Mouse (Mus musculus) mesoderm, embryonic 11.5 days (tissue): Measurements from ENCODE around the gene Tmem252.
"Not testable (repeated sequence)": the region's sequence is repeated elsewhere in the genome, so short reads cannot be mapped to it uniquely, and the experiment has no call there.

Experiments
- DNase-seq: peaks from one replicate; pipeline ENCODE4 v3.0.0-alpha.2; 2012; ENCODE audit warnings: low read depth, low spot score

The Tmem252 gene

GRCm38 (mm10) chr19:24677242-24677984, 3.6 kb downstream of the Tmem252 start:
- no peak for DNase-seq

GRCm38 (mm10) chr19:24683016-24683720, 9.4 kb downstream of the Tmem252 start:
- no peak for DNase-seq

- DNase-seq = no peak
Measured at GRCm38 (mm10) chr19:24686411-24686810, 12.6 kb downstream of the Tmem252 start.

- DNase-seq = no peak
Measured at GRCm38 (mm10) chr19:24688327-24688726, 14.5 kb downstream of the Tmem252 start.

GRCm38 (mm10) chr19:24689531-24689930, 15.7 kb downstream of the Tmem252 start:
- no peak for DNase-seq

GRCm38 (mm10) chr19:24692691-24693090, 18.9 kb downstream of the Tmem252 start:
- no peak for DNase-seq

GRCm38 (mm10) chr19:24697946-24698345, 24.1 kb downstream of the Tmem252 start:
- no peak for DNase-seq

GRCm38 (mm10) chr19:24698651-24699050, 24.8 kb downstream of the Tmem252 start:
- DNase-seq = no peak

GRCm38 (mm10) chr19:24699196-24699595, 25.4 kb downstream of the Tmem252 start:
- DNase-seq = no peak

- DNase-seq = no peak
Measured at GRCm38 (mm10) chr19:24699910-24700309, 26.1 kb downstream of the Tmem252 start.

GRCm38 (mm10) chr19:24700664-24701063, 26.9 kb downstream of the Tmem252 start:
- DNase-seq = no peak

GRCm38 (mm10) chr19:24701716-24702115, 27.9 kb downstream of the Tmem252 start:
- DNase-seq = no peak

GRCm38 (mm10) chr19:24703168-24703567, 29.4 kb downstream of the Tmem252 start:
- DNase-seq = not testable (repeated sequence)

- no peak for DNase-seq
Measured at GRCm38 (mm10) chr19:24703680-24704079, 29.9 kb downstream of the Tmem252 start.

- DNase-seq = no peak
Measured at GRCm38 (mm10) chr19:24704326-24704725, 30.5 kb downstream of the Tmem252 start.

GRCm38 (mm10) chr19:24705395-24705794, 31.6 kb downstream of the Tmem252 start:
- DNase-seq = peak; percentile 67

GRCm38 (mm10) chr19:24707071-24707906, 33.5 kb downstream of the Tmem252 start:
- DNase-seq = no peak

- no peak for DNase-seq
Measured at GRCm38 (mm10) chr19:24708032-24708431, 34.2 kb downstream of the Tmem252 start.

GRCm38 (mm10) chr19:24716303-24717097, 42.7 kb downstream of the Tmem252 start:
- no peak for DNase-seq

- DNase-seq = no peak
Measured at GRCm38 (mm10) chr19:24718021-24718420, 44.2 kb downstream of the Tmem252 start.

GRCm38 (mm10) chr19:24719504-24719903, 45.7 kb downstream of the Tmem252 start:
- DNase-seq = no peak
